In genomic region chr11:87443373-87443883, GRCm38 (mm10) we compare ENCODE assay signal across 8 mouse cellular contexts. TPM values are rescaled to one million over a fixed set of nuclear protein-coding genes. Genes with fewer than 3 reads are reported as not detected.
DNase-seq lines count a peak whose midpoint lies in the region; ATAC-seq and TF ChIP-seq lines count a peak whose summit lies in the region.

No protein-coding gene starts in this region.

- H3K4me3 ChIP-seq in heart, embryonic 11.5 days (ENCODE audit: low read depth, low read length): no peak overlapping the region
- no peak overlapping the region for H3K4me3 ChIP-seq in kidney, postnatal 0 days (replicated peaks; ENCODE audit: low read depth, low read length)
- H3K4me3 ChIP-seq in liver, embryonic 16.5 days (ENCODE audit: low read depth, low read length): no peak overlapping the region
- H3K4me3 ChIP-seq in neural tube, embryonic 11.5 days (ENCODE audit: low read depth, low read length): no peak overlapping the region

- H3K36me3 ChIP-seq in heart, embryonic 11.5 days (ENCODE audit: control insufficient read depth, insufficient read depth, low read length): no peaks in the 10 kb centered on the region
- no peaks in the 10 kb centered on the region for H3K36me3 ChIP-seq in kidney, postnatal 0 days (ENCODE audit: insufficient read depth, low read length)
- no peaks in the 10 kb centered on the region for H3K36me3 ChIP-seq in liver, embryonic 16.5 days (ENCODE audit: control insufficient read depth, insufficient read depth)
- no peaks in the 10 kb centered on the region for H3K36me3 ChIP-seq in neural tube, embryonic 11.5 days (ENCODE audit: control insufficient read depth, insufficient read depth, low read length)

- peak overlapping the region; percentile 0; the same call in 1 of the 2 replicates for H3K27ac ChIP-seq in heart, embryonic 11.5 days (ENCODE audit: low read depth, low read length)
- peak overlapping the region; percentile 1; the same call in 1 of the 2 replicates for H3K27ac ChIP-seq in kidney, postnatal 0 days
- peak overlapping the region; percentile 86 for H3K27ac ChIP-seq in liver, embryonic 16.5 days (ENCODE audit: low read length)
- 0 out of 2 replicates have a peak overlapping the region, but pooled peaks have one; percentile 0 for H3K27ac ChIP-seq in neural tube, embryonic 11.5 days (ENCODE audit: low read depth, low read length)

- H3K9me3 ChIP-seq in heart, embryonic 11.5 days (replicated peaks; ENCODE audit: control insufficient read depth, low read length): no peaks in the 10 kb centered on the region
- no peaks in the 10 kb centered on the region for H3K9me3 ChIP-seq in kidney, postnatal 0 days (replicated peaks; ENCODE audit: low read length)
- H3K9me3 ChIP-seq in liver, embryonic 16.5 days (replicated peaks; ENCODE audit: control insufficient read depth, low read length): no peaks in the 10 kb centered on the region
- H3K9me3 ChIP-seq in neural tube, embryonic 11.5 days (ENCODE audit: control insufficient read depth, low read length): no peaks in the 10 kb centered on the region

- TF ChIP-seq CTCF in kidney, postnatal 0 days (IDR thresholded peaks at IDR 0.05; ENCODE audit: low read depth): no peak; the same call in 1 of the 2 replicates

- peaks cover 7% of the 10 kb centered on the region; the same call in 1 of the 2 replicates for H3K4me1 ChIP-seq in heart, embryonic 11.5 days (ENCODE audit: control insufficient read depth, insufficient read depth, low read length)
- no peaks in the 10 kb centered on the region for H3K4me1 ChIP-seq in kidney, postnatal 0 days (replicated peaks; ENCODE audit: insufficient read depth, low read length)
- H3K4me1 ChIP-seq in liver, embryonic 16.5 days (ENCODE audit: control insufficient read depth, low read depth, low read length): peaks cover 18% of the 10 kb centered on the region
- H3K4me1 ChIP-seq in neural tube, embryonic 11.5 days (ENCODE audit: control insufficient read depth, insufficient read depth, low read length): 0 out of 2 replicates have a peak, but pooled peaks cover 2% of the 10 kb centered on the region

- DNase-seq in 3T3-L1 (ENCODE audit: low read depth, low spot score) (peak; percentile 98), MN1 (ENCODE audit: low spot score) (peak; percentile 90)
- DNase-seq in embryo, embryonic 9.5 days (ENCODE audit: extremely low spot score): peak; percentile 88
- peak; percentile 96 for DNase-seq in kidney, postnatal 0 days (ENCODE audit: low spot score)
- peak; percentile 66 for DNase-seq in neural tube, embryonic 11.5 days (ENCODE audit: low spot score)
- DNase-seq in thymus, postnatal 0 days (ENCODE audit: low spot score): peak; percentile 78

- no peak overlapping the region for H3K4me2 ChIP-seq in heart, embryonic 11.5 days
- no peak overlapping the region for H3K4me2 ChIP-seq in kidney, postnatal 0 days (ENCODE audit: low read length)
- no peak overlapping the region for H3K4me2 ChIP-seq in liver, embryonic 16.5 days (ENCODE audit: low read depth, low read length)
- no peak overlapping the region for H3K4me2 ChIP-seq in neural tube, embryonic 11.5 days (ENCODE audit: low read depth)

- WGBS in heart, embryonic 11.5 days (ENCODE audit: insufficient replicate concordance): 0% methylated on average over 4 of the region's 5 CpGs
- whole genome bisulfite sequencing in kidney, postnatal 0 days: 0% methylated on average over 4 of the region's 5 CpGs
- WGBS in liver, embryonic 16.5 days (ENCODE audit: insufficient replicate concordance): 0% methylated on average over 5 of the region's 5 CpGs
- 0% methylated on average over 5 of the region's 5 CpGs for WGBS in neural tube, embryonic 11.5 days

- no peak; the same call in 1 of the 2 replicates for ATAC-seq in heart, embryonic 11.5 days (replicated peaks; ENCODE audit: insufficient number of reproducible peaks, low FRiP score, low TSS enrichment)
- no peak for ATAC-seq in kidney, postnatal 0 days (replicated peaks; ENCODE audit: low FRiP score, low read depth)
- ATAC-seq in liver, embryonic 16.5 days (ENCODE audit: low read depth): no peak; the same call in none of the 2 replicates
- ATAC-seq in neural tube, embryonic 11.5 days (ENCODE audit: insufficient read depth, low FRiP score, low TSS enrichment): no peak

- H3K27me3 ChIP-seq in heart, embryonic 11.5 days (ENCODE audit: control insufficient read depth, insufficient read depth, low read length): no peaks in the 10 kb centered on the region
- H3K27me3 ChIP-seq in kidney, postnatal 0 days (ENCODE audit: insufficient read depth, low read length): no peaks in the 10 kb centered on the region
- no peaks in the 10 kb centered on the region for H3K27me3 ChIP-seq in liver, embryonic 16.5 days (ENCODE audit: control insufficient read depth, insufficient read depth, low read depth, low read length)
- no peaks in the 10 kb centered on the region for H3K27me3 ChIP-seq in neural tube, embryonic 11.5 days (ENCODE audit: control insufficient read depth, insufficient read depth, low read length)

- H3K9ac ChIP-seq in heart, embryonic 11.5 days (ENCODE audit: low read depth, low read length): no peak overlapping the region
- no peak overlapping the region for H3K9ac ChIP-seq in kidney, postnatal 0 days (ENCODE audit: low read depth, low read length)
- H3K9ac ChIP-seq in liver, embryonic 16.5 days (ENCODE audit: low read depth, low read length): peak overlapping the region; percentile 44; the same call in 1 of the 2 replicates
- H3K9ac ChIP-seq in neural tube, embryonic 11.5 days (ENCODE audit: low read length): no peak overlapping the region

RNA-seq across cellular contexts. Expression of gene Tex14, which starts 38.6 kb away (rescaled TPM):
- polyA plus RNA-seq in heart, embryonic 11.5 days (2014; fragmentation: Nextera tagmentation; extraction: Ambion mirVana): 0.30 and 0.96 TPM in 2 replicates
- 0.55 and 0.57 TPM in 2 replicates for polyA plus RNA-seq in kidney, postnatal 0 days (2015; fragmentation: Nextera tagmentation; extraction: Ambion mirVana)
- polyA plus RNA-seq in liver, embryonic 16.5 days (2015; fragmentation: Nextera tagmentation; extraction: Ambion mirVana): 0.08 and 0.21 TPM in 2 replicates
- 0.45 and 0.61 TPM in 2 replicates for polyA plus RNA-seq in neural tube, embryonic 11.5 days (2014; fragmentation: Nextera tagmentation; extraction: Ambion mirVana)
- polyA plus RNA-seq in thymus, postnatal 0 days (2015; fragmentation: Nextera tagmentation; extraction: Ambion mirVana): 0.53 and 0.62 TPM in 2 replicates

RNA-seq across cellular contexts. Expression of gene Rad51c, which starts 38.7 kb away (rescaled TPM):
- polyA plus RNA-seq in heart, embryonic 11.5 days (2014; fragmentation: Nextera tagmentation; extraction: Ambion mirVana): 11.6 and 11.9 TPM in 2 replicates
- polyA plus RNA-seq in kidney, postnatal 0 days (2015; fragmentation: Nextera tagmentation; extraction: Ambion mirVana): 3.5 and 4.7 TPM in 2 replicates
- 3.9 and 4.4 TPM in 2 replicates for polyA plus RNA-seq in liver, embryonic 16.5 days (2015; fragmentation: Nextera tagmentation; extraction: Ambion mirVana)
- 13.0 and 13.4 TPM in 2 replicates for polyA plus RNA-seq in neural tube, embryonic 11.5 days (2014; fragmentation: Nextera tagmentation; extraction: Ambion mirVana)
- 6.8 and 6.9 TPM in 2 replicates for polyA plus RNA-seq in thymus, postnatal 0 days (2015; fragmentation: Nextera tagmentation; extraction: Ambion mirVana)

Comparison
In these comparisons a context has a peak if more than half of its experiments do, and no peak if none do; other contexts are left out.
1. H3K27ac ChIP-seq: peak in every context shown above with its lines; median percentile 86 in liver, embryonic 16.5 days; 1 in kidney, postnatal 0 days; 0 in heart, embryonic 11.5 days; 0 in neural tube, embryonic 11.5 days.